Mouse (Mus musculus): ENCODE measurements around the gene Lypd3. TPM values are rescaled to one million over a fixed set of nuclear protein-coding genes. Genes with fewer than 3 reads are reported as not detected.

The Lypd3 gene
- 168 and 173 TPM in 2 replicates for polyA plus RNA-seq (2012; rRNA removed)

GRCm38 (mm10) chr7:24636264-24636663, at the start of gene Lypd3:
Gene Lypd3, plus strand, starts transcription at chr7:24636550.

GRCm38 (mm10) chr7:24587330-24588105, 48.8 kb upstream of the Lypd3 start, which contains the start of the genes Ethe1 and Zfp575:
Gene Ethe1, plus strand, starts transcription at chr7:24587543.
Gene Zfp575, minus strand, starts transcription at chr7:24587641.

GRCm38 (mm10) chr7:24610144-24610878, 26.0 kb upstream of the Lypd3 start, which contains the start of gene Phldb3:
Gene Phldb3, plus strand, starts transcription at chr7:24610763.

GRCm38 (mm10) chr7:24676575-24676974, 40.2 kb downstream of the Lypd3 start, which contains the start of gene Tex101:
Gene Tex101, minus strand, starts transcription at chr7:24676675.

Other genes starting within 250 kb of the Lypd3 start
- 32.6 and 35.9 TPM in 2 replicates for gene Smg9, start 236.9 kb upstream of the Lypd3 start, polyA plus RNA-seq (2012; rRNA removed)
- 0.03 and 0.04 TPM in 2 replicates for gene Irgc1, start 184.3 kb upstream of the Lypd3 start, polyA plus RNA-seq (2012; rRNA removed)
- 16.9 and 29.3 TPM in 2 replicates for gene Plaur, start 174.1 kb upstream of the Lypd3 start, polyA plus RNA-seq (2012; rRNA removed)
- gene Cadm4, start 154.5 kb upstream of the Lypd3 start, polyA plus RNA-seq (2012; rRNA removed): 8.2 and 13.7 TPM in 2 replicates
- gene Zfp428, start 129.5 kb upstream of the Lypd3 start, polyA plus RNA-seq (2012; rRNA removed): 14.6 and 33.0 TPM in 2 replicates
- not detected in 2 replicates for gene AC161166.1, start 124.1 kb upstream of the Lypd3 start, polyA plus RNA-seq (2012; rRNA removed)
- gene Irgq, start 105.9 kb upstream of the Lypd3 start, polyA plus RNA-seq (2012; rRNA removed): 8.1 and 9.0 TPM in 2 replicates
- gene Pinlyp, start 90.4 kb upstream of the Lypd3 start, polyA plus RNA-seq (2012; rRNA removed): 37.2 and 46.2 TPM in 2 replicates
- 16.4 and 20.3 TPM in 2 replicates for gene Xrcc1, start 90.3 kb upstream of the Lypd3 start, polyA plus RNA-seq (2012; rRNA removed)
- 167 and 181 TPM in 2 replicates for gene Ethe1, start 49.0 kb upstream of the Lypd3 start, polyA plus RNA-seq (2012; rRNA removed)
- 1.9 and 3.4 TPM in 2 replicates for gene Zfp575, start 48.9 kb upstream of the Lypd3 start, polyA plus RNA-seq (2012; rRNA removed)
- gene Phldb3, start 25.8 kb upstream of the Lypd3 start, polyA plus RNA-seq (2012; rRNA removed): 5.6 and 8.8 TPM in 2 replicates
- not detected in 2 replicates for gene Tex101, start 40.1 kb downstream of the Lypd3 start, polyA plus RNA-seq (2012; rRNA removed)
- gene BC049730, start 72.7 kb downstream of the Lypd3 start, polyA plus RNA-seq (2012; rRNA removed): not detected in 2 replicates
- not detected in 2 replicates for gene Gm4763, start 90.4 kb downstream of the Lypd3 start, polyA plus RNA-seq (2012; rRNA removed)
- gene Cd177, start 123.8 kb downstream of the Lypd3 start, polyA plus RNA-seq (2012; rRNA removed): 2.9 and 3.4 TPM in 2 replicates
- gene Ceacam10, start 140.7 kb downstream of the Lypd3 start, polyA plus RNA-seq (2012; rRNA removed): 3.0 and 3.4 TPM in 2 replicates
- gene Gm9844, start 225.7 kb downstream of the Lypd3 start, polyA plus RNA-seq (2012; rRNA removed): 0.25 and 0.78 TPM in 2 replicates
- gene Lypd4, start 233.4 kb downstream of the Lypd3 start, polyA plus RNA-seq (2012; rRNA removed): not detected in 2 replicates
- not detected in 2 replicates for gene Dmrtc2, start 233.5 kb downstream of the Lypd3 start, polyA plus RNA-seq (2012; rRNA removed)
- gene Rps19, start 247.8 kb downstream of the Lypd3 start, polyA plus RNA-seq (2012; rRNA removed): 211 and 227 TPM in 2 replicates

Measured in stomach, adult 2 months (tissue).